Mouse (Mus musculus) left cerebral cortex, adult 9 months (tissue): Measurements from ENCODE around the gene Clip2.
A peak's percentile ranks its signal among the peaks of the same experiment; 100 is the strongest.
"Not testable (repeated sequence)": the region's sequence is repeated elsewhere in the genome, so short reads cannot be mapped to it uniquely, and the experiment has no call there.

Experiments used
- DNase-seq, 2 experiments: peaks; one replicate each; pipeline ENCODE4 v3.0.0; 2022; ENCODE audit warnings: low spot score in 2 of 2

Clip2 gene

DNA sequence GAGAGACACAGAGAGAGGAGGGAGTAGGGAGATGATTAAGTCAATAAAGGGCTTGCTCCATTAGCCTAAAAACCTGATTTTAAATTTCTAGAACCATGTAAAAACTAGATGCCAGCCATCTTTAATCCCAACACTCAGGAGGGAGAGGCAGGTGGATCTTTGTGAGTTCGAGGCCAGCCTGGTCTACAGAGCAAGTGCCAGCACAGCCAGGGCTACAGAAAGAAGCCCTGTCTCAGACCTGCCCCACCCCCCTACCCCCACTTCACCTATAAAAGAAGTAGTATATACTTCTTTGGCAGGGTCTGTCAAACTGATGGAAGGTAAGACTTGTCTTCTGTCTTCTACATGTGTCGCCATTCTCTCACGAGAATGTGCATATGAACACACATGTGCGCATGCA lies 91.7 kb downstream of the Clip2 start:
- no peak for DNase-seq

DNA sequence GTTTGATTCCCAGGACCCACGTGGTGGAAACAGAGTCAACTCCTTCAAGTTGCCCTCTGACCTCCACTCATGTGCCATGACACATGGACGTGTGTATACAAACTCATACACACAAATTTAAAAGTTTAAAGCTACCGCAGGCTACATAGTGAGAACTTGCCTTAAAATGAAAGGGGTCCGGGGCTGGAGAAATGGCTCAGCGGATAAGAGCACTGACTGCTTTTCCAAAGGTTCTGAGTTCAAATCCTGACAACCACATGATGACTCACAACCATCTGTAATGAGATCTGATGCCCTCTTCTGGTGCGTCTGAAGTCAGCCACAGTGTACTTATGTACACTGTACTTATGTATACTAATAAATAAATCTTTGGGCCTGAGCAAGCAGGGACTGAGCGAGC lies 93.1 kb downstream of the Clip2 start:
- DNase-seq: no peak

DNA sequence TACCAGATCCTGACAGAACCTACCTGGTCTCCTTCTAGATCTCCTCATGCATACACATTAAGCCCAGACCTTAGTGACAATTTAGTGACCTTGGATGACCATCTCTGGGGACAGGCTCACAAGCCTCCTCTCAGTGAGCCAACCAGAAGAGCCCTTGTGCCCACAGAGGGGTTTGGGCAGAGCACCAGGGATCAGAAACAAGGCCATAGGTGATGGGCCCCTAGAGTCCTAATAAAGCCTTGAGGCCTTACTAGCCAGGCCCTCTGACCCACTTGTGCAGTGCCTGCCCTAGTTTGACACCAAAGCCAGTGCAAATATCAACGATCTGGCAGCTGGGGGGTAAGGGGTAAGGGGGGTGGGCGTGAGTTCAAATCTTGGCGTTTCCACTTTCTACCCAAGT lies 93.8 kb downstream of the Clip2 start:
- no peak for DNase-seq

DNA sequence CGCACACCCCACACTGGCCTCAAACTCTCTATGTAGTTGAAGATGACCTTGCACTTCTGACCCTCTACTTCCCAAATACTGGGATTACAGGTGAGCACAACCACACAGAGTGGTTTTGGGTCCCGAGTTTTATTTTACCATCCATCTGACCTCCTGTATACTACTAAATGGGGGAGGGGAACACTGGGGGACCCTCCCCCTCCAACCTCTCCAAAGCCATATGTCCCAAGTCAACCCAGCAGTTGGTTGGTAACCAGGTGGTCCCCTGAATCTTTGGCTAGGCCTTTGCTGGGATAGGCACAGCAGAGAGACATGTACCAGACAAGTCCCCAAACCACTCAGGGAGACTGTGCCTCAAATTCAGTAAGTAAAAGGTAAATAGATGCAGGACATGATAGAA lies 94.9 kb downstream of the Clip2 start:
- no peak for DNase-seq

DNA sequence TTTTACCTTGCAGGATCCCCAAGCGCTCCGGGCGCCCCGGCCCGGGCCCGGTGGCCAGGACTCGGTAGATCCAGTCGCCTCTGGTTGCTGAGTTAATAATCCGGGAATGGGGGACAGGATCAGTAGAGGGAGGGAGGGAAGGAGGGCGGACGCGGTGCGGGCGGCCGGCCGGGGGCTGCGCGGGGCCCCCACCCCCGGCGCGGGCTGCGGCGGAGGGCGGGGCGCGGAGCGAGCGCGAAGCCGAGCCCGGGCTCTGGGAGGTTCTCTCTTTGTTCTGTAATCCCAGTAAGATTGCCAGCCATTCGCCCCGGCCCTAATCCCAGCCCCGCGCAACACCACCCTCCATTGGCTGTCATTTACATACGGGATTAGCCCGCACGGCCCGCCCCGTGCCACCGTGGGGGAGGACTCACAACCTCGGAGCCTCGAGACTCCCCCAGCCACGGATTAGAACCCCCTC lies 95.7 kb downstream of the Clip2 start, which contains the start of gene Gtf2ird1:
Gene Gtf2ird1 (minus strand): TSS at position 214 of the 460 bp plus-strand sequence.
- DNase-seq: peak; percentile 64 to 78

DNA sequence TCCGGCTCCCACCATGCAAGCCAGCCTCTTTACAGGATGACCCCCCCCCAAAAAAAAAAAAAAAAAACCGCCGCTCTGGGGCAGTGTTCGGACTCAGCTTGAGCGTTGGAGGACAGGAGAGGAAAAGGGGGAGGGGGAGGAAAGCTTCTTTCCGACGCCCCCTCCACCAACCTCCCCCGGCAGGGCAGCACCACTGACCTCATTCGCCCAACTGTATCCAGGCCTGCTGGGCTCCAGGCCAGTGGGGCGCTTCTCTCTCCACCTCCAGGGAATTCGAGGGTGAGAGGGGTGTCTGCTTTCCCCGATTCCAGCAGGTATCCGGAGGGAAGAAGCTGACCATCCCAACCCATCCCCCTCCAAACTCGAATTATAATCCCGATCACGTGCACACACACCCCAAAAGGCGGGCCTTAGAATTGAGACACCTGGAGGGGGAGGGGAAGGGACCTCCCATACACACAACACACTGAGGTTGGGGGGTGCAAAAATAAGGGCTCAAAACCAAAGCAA lies 96.3 kb downstream of the Clip2 start:
- DNase-seq: peak in 1 of 2 experiments; percentile 46

DNA sequence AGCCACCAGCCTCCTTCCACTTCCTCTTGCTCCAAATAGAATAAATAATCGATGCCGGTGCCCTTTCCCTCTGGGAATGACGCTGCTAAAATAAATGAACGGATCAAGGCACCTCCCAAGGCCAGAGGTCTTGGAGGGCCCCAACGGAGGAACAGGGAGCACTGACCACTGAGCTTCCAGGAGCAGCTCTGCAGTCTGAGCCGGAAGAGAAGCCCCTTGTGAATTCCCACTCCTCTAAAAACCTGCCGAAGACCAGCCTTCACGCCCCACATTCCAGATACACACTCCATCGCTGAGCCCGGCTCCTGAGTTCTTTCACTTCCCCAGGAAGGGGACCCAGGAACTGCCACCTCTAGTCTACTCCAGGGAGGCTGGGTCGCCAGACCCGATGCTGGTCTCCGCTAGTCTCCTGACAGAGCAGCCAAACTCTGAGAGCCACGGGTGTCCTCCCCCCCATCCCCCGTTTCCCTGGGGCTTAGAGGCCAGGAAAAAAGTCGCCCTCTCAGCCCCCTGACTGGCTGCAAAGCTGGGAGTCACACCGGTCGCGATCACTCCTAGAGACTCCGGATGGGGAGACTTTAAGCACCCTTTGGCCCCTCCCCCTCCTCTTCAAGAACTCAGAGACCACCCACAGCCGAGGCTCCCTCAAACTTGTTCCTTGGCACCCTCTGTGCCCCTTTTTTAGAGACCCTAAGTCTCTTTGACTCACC lies 96.9 kb downstream of the Clip2 start:
- no peak for DNase-seq

DNA sequence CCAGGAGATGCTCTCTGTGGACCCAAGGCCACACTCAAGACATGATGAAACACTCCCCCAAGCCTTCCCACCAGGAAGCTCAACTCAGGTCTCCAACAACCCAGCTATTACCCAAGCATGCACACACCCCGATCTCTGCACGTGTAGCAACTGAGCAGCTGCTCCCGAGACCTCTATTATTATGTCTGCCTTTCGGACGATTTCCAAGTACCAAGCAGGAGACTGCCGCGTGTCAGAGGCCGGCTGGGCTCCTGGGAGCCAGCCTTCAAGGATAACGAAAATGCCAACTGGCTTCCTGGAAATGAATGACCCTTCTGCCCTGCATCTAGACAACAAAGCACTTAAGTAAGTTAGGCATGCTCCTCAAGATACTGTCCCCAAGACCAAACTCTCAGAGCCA lies 97.8 kb downstream of the Clip2 start:
- no peak for DNase-seq

DNA sequence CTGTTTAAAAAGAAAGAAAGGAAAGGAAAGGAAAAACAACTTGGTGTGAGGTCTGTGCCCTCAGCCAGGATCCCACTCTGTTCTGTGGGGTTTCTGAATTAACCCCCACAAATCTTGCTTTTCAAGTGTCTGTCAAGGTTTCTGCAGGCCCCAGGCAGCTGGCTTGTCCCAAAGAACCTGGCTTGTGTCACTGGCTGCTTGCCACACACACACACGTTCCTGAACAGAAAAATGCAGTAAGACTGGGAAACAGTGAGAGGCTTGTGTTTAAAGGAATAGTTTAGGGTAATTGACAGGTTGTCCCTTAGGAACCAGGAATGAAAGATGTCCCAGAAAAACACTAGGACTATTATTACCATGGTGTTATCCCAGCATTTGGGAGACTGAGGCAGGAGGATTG lies 98.7 kb downstream of the Clip2 start:
- no peak for DNase-seq

DNA sequence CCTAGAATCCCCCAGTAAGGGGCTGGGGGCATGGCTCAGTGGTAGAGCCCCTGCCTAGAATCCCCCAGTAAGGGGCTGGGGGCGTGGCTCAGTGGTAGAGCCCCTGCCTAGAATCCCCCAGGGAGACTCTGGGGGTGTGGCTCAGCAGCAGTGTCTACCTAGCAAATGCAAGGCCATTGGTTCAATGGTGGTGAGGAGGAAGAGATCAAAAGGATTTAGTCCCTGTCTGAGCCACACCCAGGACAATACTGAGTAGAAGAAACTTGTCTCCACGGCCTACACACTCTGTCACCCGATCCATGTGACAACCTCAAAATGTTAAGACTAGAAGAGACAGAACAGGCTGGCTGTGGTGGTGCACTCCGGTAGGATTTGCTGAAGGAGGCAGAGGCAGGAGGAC lies 105.5 kb downstream of the Clip2 start:
- DNase-seq: not testable (repeated sequence)

DNA sequence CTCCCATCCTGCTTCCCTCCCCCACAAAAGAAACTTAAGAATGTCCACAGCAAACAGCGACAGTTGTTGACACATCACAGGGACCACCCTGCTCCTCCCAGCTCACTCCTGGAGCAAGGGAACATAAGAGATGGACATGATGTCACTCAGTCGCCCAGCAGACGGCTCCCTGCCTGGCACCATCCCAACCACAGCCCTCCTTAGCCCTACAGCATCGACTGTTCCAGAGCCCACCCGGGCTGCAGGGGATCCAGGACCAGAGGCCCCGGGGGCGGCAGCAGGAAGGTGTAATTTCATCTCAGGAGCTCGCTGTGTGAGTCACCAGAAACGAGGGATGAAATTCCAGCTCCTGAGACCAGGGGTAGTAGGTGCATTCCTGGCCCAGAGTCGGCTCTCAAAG lies 106.3 kb downstream of the Clip2 start:
- no peak for DNase-seq

DNA sequence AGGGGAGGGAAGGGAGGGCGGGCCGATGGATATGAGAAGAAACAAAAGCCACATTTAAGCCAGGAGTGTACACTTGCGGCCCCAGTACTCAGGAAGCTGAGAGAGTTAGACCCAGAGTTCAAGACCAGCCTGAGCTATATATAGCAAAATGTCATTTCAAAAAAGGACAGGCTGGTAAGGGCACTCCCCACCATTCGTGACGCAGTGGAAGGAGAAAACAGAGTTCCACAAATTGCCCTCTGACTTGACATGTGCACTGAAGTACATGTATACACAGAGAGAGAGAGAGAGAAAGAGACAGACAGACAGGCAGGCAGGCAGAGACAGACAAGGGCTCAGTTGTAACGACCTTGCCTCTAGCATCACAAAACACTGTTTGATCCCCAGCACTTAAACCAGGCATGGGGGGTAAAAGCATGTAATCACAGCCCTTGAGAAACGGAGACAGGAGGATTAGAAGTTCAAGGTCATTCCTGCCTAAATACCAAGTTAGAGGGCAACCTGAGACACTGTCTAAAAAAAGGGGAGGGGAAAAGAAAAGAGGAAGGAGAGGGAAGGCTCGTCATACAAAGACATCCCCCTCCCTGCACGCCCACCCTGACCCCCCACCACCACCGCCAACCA lies 106.9 kb downstream of the Clip2 start:
- DNase-seq: no peak

DNA sequence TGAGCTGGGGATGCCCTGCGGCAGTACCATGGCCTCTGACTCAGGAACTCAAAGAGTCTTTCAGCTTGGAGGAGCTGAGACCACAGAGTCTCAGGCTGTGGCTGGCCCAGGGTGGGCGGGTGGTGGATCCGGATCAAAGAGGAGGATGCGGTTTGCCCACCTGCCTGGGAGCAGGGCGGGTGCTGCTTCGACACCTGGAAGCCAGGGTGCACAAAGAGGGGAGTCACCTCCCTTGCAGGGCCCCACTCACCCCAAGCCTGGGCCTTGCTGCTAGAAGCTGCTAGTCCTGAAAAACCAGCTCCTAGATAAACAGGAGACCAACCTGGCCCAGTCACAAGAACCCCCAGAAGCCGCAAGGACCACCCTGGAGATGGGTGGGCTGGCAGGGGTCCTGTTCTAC lies 107.8 kb downstream of the Clip2 start:
- no peak for DNase-seq

DNA sequence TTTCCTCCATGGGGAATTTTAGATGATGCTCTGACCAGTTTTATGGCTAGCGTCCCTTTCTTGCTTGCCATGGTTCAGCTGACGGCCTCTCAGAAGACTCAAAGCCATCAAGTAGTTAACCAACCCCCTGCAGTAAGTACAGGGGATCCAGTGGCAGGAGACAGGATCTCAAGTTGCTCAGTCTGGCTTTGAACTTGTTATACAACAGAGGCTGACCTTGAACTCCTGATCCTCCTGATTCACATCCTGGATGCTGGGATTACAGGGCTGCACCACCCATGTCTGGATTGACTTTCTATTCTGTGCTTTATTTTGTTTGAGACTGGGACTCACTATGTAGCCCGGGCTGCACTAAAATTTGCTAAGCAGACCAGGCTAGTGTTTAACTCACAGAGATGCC lies 110.2 kb downstream of the Clip2 start:
- no peak for DNase-seq

DNA sequence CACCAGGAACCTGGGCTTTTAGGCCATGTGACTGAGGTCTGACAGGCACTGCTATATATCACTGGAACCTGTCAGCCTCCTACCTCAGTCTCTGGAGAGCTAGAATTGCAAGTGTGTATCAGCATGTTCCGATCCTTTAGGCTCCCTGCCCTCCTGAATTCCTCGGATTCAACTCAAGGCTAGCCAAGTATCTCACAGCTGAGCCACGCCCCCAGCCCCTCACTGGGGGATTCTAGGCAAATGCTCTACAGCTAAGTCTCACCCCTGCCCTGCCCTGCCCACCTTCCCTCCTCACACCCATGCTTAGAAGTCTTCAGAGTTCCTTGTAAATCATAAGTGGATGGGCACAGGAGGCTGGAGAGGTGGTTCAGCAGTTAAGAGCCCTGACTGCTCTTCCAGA lies 111.1 kb downstream of the Clip2 start:
- DNase-seq: no peak

DNA sequence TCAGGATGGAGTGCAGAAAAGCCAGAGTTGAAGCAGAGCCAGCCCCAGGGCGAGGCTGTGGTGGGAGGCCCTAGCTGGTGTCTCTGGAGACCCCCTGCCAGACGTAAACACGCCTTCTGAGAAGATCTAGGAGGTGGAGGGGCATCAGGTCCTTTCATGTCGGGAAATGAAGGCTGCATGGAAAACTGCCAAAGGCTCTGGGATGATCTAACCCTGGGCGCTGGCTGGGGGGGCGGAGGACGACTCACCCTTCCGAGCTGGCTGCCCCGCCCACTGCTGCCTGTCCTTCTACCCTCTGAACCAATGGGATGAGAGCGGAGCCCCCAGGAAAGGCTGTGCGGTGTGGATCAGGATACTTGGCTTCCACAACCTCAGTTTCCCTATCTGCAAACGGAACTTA lies 112.1 kb downstream of the Clip2 start:
- DNase-seq: no peak

DNA sequence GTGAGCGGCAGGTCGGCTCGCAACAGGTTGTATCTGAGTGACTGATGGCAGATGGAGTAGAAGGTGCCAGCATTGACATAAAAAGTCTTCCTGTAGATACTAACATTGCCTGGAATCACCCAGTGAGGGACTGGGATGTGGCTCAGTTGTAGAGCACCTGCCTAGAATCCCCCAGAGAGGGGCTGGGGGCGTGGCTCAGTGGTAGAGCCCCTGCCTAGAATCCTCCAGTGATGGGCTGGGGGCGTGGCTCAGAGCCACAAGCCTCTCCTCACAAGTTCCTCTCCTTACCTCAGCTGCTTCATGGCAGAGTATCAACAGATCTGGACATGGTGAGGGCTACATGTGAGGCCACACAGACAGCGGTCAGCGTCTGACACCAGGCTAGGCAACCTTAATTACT lies 112.8 kb downstream of the Clip2 start:
- DNase-seq: no peak
